Mouse (Mus musculus) intestine, postnatal 0 days (tissue): ENCODE measurements around the gene Kif26b. TPM values are rescaled to one million over a fixed set of nuclear protein-coding genes. Genes with fewer than 3 reads are reported as not detected.

Experiments used
- ATAC-seq: fragments of 200-750 bp; cut with Nextera tagmentation; 2 replicates; pipeline ENCODE4 v1.8.0; 2017; ENCODE audit warnings: mild to moderate bottlenecking, moderate TSS enrichment, moderate library complexity
- H3K27ac ChIP-seq: fragments of 300-500 bp; sonication (generic); 2 replicates; pipeline ENCODE4 v1.5.1; 2014; ENCODE audit warnings: mild to moderate bottlenecking, low read depth, low read length, moderate library complexity
- H3K27me3 ChIP-seq: fragments of 300-500 bp; sonication (generic); replicated peaks from 2 replicates; pipeline ENCODE4 v1.6.1; 2014; ENCODE audit warnings: low read length, mixed read lengths; ENCODE audit not compliant: control insufficient read depth, insufficient read depth
- H3K36me3 ChIP-seq: fragments of 300-500 bp; sonication (generic); 2 replicates; pipeline ENCODE4 v1.6.1; 2014; ENCODE audit warnings: mild to moderate bottlenecking, moderate library complexity; ENCODE audit not compliant: control insufficient read depth, insufficient read depth
- H3K4me1 ChIP-seq: fragments of 300-500 bp; sonication (generic); replicated peaks from 2 replicates; pipeline ENCODE4 v1.6.1; 2014; ENCODE audit warnings: antibody characterized with exemption, low read length, mixed read lengths; ENCODE audit not compliant: control insufficient read depth, insufficient read depth
- H3K4me2 ChIP-seq: fragments of 300-500 bp; sonication (generic); replicated peaks from 2 replicates; pipeline ENCODE4 v1.6.1; 2014; ENCODE audit warnings: low read depth, mild to moderate bottlenecking, moderate library complexity
- H3K4me3 ChIP-seq: fragments of 300-500 bp; sonication (generic); 2 replicates; pipeline ENCODE4 v1.5.1; 2014; ENCODE audit warnings: low read depth, low read length
- H3K9ac ChIP-seq: fragments of 300-500 bp; sonication (generic); 2 replicates; pipeline ENCODE4 v1.6.1; 2014; ENCODE audit warnings: mild to moderate bottlenecking, low read depth, low read length
- H3K9me3 ChIP-seq: fragments of 300-500 bp; sonication (generic); 2 replicates; pipeline ENCODE4 v1.6.1; 2016; ENCODE audit warnings: mixed run types; ENCODE audit not compliant: control insufficient read depth
- CTCF ChIP-seq: sonication (generic); IDR thresholded peaks from 2 replicates; pipeline ENCODE4 v1.5.1; 2016; ENCODE audit warnings: low read depth, mild to moderate bottlenecking, control low read depth, antibody characterized with exemption, moderate library complexity
- WGBS: fragments of 180-500 bp; shearing (Covaris S2); extraction: QIAGEN DNeasy Blood & Tissue Kit; methylation state at CpG from one replicate; pipeline ENCODE4 v1.1.7; 2014; 5-methylcytosine and 5-hydroxymethylcytosine counted together
- polyA plus RNA-seq: library from polyadenylated mRNA; unstranded; fragments of >200 nt; fragmentation: Nextera tagmentation; extraction: Ambion mirVana; gene quantifications from 2 replicates; pipeline ENCODE4 v1.2.1, GENCODE M21; 2015

The Kif26b gene
- polyA plus RNA-seq, 1 experiment from 2014 or later: 0.57 TPM

DNA sequence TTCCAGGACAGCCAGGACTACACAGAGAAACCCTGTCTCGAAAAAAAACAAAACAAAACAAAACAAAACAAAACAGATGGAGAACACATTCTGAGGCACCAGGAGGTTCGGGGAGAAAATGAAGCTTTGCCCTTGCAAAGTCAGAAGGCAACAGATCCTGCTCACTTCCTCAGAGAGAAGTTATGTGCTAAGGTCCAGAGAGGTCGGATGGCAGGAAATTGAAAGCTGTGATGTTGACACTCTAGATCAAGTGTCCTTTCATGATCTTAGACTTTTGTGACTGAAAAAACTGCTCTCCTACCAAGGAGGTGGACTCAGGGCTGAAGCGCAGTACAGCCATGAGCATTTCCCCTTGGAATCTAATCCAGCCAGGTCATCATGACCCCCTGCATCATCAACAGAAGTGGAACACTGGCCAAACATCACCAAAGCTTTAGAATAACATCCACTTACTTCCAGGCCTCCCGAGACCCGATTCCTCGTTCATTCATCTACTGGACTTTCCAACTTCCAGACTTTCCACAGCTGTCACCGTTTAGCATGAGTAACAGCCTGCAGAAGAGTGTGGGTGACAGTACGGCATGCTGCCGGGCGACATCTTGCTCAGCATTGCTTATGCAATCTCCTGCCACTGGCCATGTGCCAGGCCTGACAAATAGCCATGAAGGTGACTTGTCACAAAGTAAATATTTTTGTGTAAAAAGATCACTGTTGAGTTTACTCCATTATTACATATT, 112.0 kb downstream of the Kif26b start:
- no peak for TF ChIP-seq CTCF
- no peak for ATAC-seq
- H3K36me3 ChIP-seq: no peaks in the 10 kb centered on the region
- no peak overlapping the region for H3K9ac ChIP-seq
- H3K27ac ChIP-seq: no peak overlapping the region
- no peak overlapping the region for H3K4me2 ChIP-seq
- H3K27me3 ChIP-seq: no peaks in the 10 kb centered on the region
- no peak overlapping the region for H3K4me3 ChIP-seq
- no peaks in the 10 kb centered on the region for H3K9me3 ChIP-seq
- 60% methylated on average over 11 of the region's 11 CpGs for WGBS
- no peaks in the 10 kb centered on the region for H3K4me1 ChIP-seq

DNA sequence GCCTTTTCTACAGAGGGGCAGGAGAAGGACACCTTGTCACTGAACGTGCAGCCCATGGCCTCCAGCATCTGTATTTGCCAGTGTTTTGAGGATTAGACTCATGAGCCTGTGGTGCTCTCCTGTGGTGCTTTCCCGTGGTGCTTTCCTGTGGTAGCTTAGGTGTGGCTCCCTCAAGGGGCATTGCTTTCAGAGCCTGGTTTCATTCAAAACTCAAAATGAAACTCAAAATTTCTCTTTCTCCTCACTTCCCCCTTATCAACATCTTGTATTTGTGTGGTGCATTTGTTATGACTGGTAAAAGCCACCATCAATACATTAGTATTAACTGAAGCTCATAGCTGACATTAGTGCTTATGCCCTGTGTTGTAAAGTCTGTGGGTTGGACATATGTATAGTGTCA, 112.9 kb downstream of the Kif26b start:
- Histone ChIP-seq H3K9ac (no peak overlapping the region), H3K4me3 (no peak overlapping the region), H3K9me3 (no peaks in the 10 kb centered on the region), H3K36me3 (no peaks in the 10 kb centered on the region), H3K4me1 (no peaks in the 10 kb centered on the region), H3K27me3 (no peaks in the 10 kb centered on the region), H3K4me2 (no peak overlapping the region), H3K27ac (no peak overlapping the region)
- WGBS: 77% methylated on average over 2 of the region's 2 CpGs
- no peak for ATAC-seq
- no peak for TF ChIP-seq CTCF

DNA sequence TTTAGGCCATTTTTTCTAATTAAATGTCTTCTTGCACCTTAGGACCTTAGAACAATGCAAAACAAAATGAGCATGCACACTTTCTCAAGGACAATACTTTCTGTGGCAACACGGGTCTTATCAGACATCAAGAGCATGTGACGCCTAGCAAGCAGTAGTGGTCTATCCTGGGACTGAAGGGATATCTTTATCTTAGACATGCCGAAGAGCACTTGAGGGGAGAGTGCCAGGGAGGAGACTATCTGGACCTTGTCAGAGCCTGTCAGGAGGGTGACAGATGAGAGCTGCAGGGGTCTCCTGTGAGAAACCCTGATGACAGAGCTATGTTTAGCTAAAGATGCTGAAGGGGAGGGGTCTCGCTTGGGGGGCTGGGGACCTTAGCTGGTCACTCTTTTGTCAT, 116.0 kb downstream of the Kif26b start:
- H3K9me3 ChIP-seq: no peaks in the 10 kb centered on the region
- H3K4me2 ChIP-seq: no peak overlapping the region
- H3K4me3 ChIP-seq: no peak overlapping the region
- TF ChIP-seq CTCF: no peak
- no peak overlapping the region for H3K9ac ChIP-seq
- no peaks in the 10 kb centered on the region for H3K27me3 ChIP-seq
- H3K36me3 ChIP-seq: no peaks in the 10 kb centered on the region
- H3K4me1 ChIP-seq: no peaks in the 10 kb centered on the region
- WGBS: 67% methylated on average over 4 of the region's 4 CpGs
- no peak for ATAC-seq
- H3K27ac ChIP-seq: no peak overlapping the region

DNA sequence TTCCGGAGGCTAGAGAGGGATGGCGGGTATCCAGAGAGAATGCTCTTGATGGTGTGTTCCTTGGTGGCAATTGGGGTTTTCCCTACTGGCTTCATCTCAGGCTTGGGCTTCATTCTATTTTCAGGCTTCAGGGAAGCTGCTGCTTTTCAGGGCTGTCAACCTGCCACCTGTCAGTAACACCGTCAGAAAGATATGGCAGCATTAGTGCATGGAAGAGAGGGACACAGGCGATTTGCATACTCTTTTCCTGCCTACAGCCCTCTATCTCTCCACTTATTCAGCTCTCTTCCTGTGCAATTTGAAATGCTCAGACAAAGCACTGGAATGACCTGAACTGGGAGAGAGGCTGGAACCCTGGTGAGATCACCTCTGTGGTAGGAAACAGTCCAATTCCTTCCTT, 117.7 kb downstream of the Kif26b start:
- Histone ChIP-seq H3K36me3 (no peaks in the 10 kb centered on the region), H3K9ac (no peak overlapping the region), H3K9me3 (no peaks in the 10 kb centered on the region), H3K4me2 (no peak overlapping the region), H3K4me1 (no peaks in the 10 kb centered on the region), H3K27me3 (no peaks in the 10 kb centered on the region), H3K4me3 (no peak overlapping the region), H3K27ac (no peak overlapping the region)
- WGBS: 88% methylated on average over 4 of the region's 4 CpGs
- TF ChIP-seq CTCF: no peak
- no peak for ATAC-seq

DNA sequence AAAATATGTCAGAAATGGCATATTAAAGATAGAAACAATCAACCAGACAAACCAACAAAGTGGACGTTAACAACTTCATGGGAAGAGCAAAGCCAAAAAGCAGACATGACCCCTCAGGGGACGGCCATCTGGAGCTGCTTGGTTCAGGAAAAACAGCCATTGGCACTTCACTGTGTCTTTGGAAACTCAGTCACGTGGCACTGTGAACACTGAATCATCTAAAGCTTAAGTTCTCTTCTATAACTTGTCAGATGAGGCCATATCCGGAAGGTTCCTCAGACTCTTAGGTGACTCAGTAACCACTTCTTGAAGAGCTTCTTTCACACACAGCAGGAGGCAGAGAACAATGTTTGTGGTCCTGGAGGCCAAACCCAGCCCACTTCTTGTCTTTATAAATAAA, 126.6 kb downstream of the Kif26b start:
- no peak for TF ChIP-seq CTCF
- H3K4me1 ChIP-seq: no peaks in the 10 kb centered on the region
- H3K9ac ChIP-seq: no peak overlapping the region
- 80% methylated on average over 4 of the region's 4 CpGs for WGBS
- no peak overlapping the region for H3K4me3 ChIP-seq
- no peaks in the 10 kb centered on the region for H3K9me3 ChIP-seq
- no peak for ATAC-seq
- H3K36me3 ChIP-seq: no peaks in the 10 kb centered on the region
- no peak overlapping the region for H3K4me2 ChIP-seq
- H3K27me3 ChIP-seq: no peaks in the 10 kb centered on the region
- H3K27ac ChIP-seq: no peak overlapping the region

DNA sequence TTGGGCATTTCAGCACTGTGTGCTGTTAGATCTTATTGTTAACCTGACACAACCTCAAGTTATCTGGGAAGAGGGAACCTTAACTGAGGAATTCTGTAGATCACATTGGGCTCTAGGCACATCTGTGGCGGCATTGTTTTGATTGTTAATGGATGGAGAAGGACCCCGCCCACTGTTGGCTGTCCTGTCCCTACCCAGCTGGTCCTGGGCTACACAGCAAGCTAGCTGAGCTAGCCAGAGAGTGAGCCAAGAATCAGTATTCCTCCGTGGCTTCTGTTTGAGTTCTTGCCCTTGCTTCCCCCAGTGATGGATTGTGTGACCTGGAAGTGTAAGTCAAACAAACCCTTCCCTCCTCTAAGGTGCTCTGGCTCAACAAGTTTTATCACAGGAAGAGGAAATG, 132.1 kb downstream of the Kif26b start:
- Histone ChIP-seq H3K4me3 (no peak overlapping the region), H3K4me1 (no peaks in the 10 kb centered on the region), H3K27me3 (no peaks in the 10 kb centered on the region), H3K9me3 (no peaks in the 10 kb centered on the region), H3K27ac (no peak overlapping the region), H3K4me2 (no peak overlapping the region), H3K9ac (no peak overlapping the region), H3K36me3 (no peaks in the 10 kb centered on the region)
- WGBS: 35% methylated on average over 3 of the region's 3 CpGs
- no peak for TF ChIP-seq CTCF
- no peak for ATAC-seq

DNA sequence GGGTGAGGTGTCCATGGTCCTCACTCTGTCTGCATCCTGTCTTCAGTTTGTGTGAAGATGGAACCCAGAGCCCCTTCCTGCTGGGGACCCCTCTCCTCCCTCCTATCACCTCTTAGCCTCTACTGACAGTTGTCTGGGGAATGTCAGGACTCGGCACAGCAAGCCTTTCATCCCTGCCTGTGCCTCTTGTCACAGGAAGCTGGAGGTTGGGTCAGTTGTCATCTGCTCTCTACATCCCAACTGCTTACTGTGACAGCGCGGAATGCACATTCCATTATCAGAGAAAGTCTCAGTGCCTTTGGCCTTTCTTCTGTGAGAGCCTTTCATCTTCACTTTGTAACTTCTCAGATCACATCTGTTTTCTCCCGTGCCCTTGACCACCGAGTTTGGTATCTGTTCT, 132.6 kb downstream of the Kif26b start:
- H3K9me3 ChIP-seq: no peaks in the 10 kb centered on the region
- H3K9ac ChIP-seq: no peak overlapping the region
- no peak overlapping the region for H3K4me3 ChIP-seq
- no peak for ATAC-seq
- no peak overlapping the region for H3K4me2 ChIP-seq
- no peaks in the 10 kb centered on the region for H3K27me3 ChIP-seq
- H3K27ac ChIP-seq: no peak overlapping the region
- H3K36me3 ChIP-seq: no peaks in the 10 kb centered on the region
- no peak for TF ChIP-seq CTCF
- no peaks in the 10 kb centered on the region for H3K4me1 ChIP-seq
- WGBS: 38% methylated on average over 5 of the region's 5 CpGs
